Comparison of ENCODE assay signal across 17 mouse cellular contexts in the genomic region with DNA sequence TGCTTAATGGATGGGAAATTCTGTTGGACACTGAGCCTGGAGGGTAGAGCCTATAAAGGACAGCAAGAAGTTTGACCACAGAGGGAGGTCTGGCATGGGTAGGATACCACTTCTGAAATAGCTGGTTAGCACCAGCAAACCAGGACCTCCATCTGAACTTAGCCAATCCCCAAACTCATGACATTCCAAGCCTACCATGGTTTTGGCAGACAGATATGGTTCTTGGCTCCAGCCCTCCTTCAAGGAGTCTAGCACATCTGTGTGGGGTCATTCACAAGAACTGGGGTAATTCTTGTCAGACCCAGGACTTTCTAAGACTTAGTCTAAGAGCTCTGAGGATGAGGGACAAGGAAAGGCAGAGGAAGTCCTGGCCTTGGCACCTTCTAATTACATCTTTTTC.
DNase-seq lines count a peak whose midpoint lies in the region; ATAC-seq lines count a peak whose summit lies in the region.
"Had no signal": no experiment of that assay in that cellular context is flagged by ENCODE, and none has a peak within 500 bp of the region (broad histone marks: within the 10 kb centered on the region; RNA-seq: fewer than 3 reads in every experiment).

No protein-coding gene starts in this region.

- H3K9ac ChIP-seq in heart, embryonic 12.5 days: no peak overlapping the region
- H3K9ac ChIP-seq in kidney, embryonic 15.5 days: no peak overlapping the region
- no peak overlapping the region for H3K9ac ChIP-seq in neural tube, embryonic 15.5 days (replicated peaks)
- H3K9ac ChIP-seq: heart, embryonic 13.5 days; liver, embryonic 12.5 days; neural tube, embryonic 12.5 days; stomach, embryonic 15.5 days had no signal

- DNase-seq in heart, adult 11 months: peak; percentile 90
- no peak for DNase-seq in kidney, adult 8-10 months
- peak; percentile 18 for DNase-seq in 3134 (ENCODE audit: extremely low read depth, insufficient read length, low spot score)
- no peak for DNase-seq in layer of hippocampus, postnatal 14 days (ENCODE audit: low spot score in 2 of 2)
- DNase-seq: B cell, adult 2 months; kidney, postnatal 25 days; lung, postnatal 14 days; thymus, postnatal 14 days had no signal

- no peak overlapping the region for H3K27ac ChIP-seq in heart, embryonic 12.5 days (ENCODE audit: poor library complexity, severe bottlenecking)
- peak overlapping the region; percentile 70 for H3K27ac ChIP-seq in kidney, embryonic 15.5 days
- peak overlapping the region; percentile 52 for H3K27ac ChIP-seq in neural tube, embryonic 15.5 days (replicated peaks)
- H3K27ac ChIP-seq: heart, embryonic 13.5 days; liver, embryonic 12.5 days; neural tube, embryonic 12.5 days had no signal

- no peaks in the 10 kb centered on the region for H3K36me3 ChIP-seq in heart, embryonic 12.5 days
- no peaks in the 10 kb centered on the region for H3K36me3 ChIP-seq in kidney, embryonic 15.5 days
- H3K36me3 ChIP-seq in neural tube, embryonic 15.5 days: no peaks in the 10 kb centered on the region
- H3K36me3 ChIP-seq: heart, embryonic 13.5 days; liver, embryonic 12.5 days; neural tube, embryonic 12.5 days; stomach, embryonic 15.5 days had no signal

- H3K27me3 ChIP-seq in heart, embryonic 12.5 days (replicated peaks): no peaks in the 10 kb centered on the region
- no peaks in the 10 kb centered on the region for H3K27me3 ChIP-seq in kidney, embryonic 15.5 days
- H3K27me3 ChIP-seq in neural tube, embryonic 15.5 days (replicated peaks): no peaks in the 10 kb centered on the region
- H3K27me3 ChIP-seq: heart, embryonic 13.5 days; liver, embryonic 12.5 days; neural tube, embryonic 12.5 days; stomach, embryonic 15.5 days had no signal

- H3K9me3 ChIP-seq in heart, embryonic 12.5 days (replicated peaks): no peaks in the 10 kb centered on the region
- no peaks in the 10 kb centered on the region for H3K9me3 ChIP-seq in kidney, embryonic 15.5 days (replicated peaks)
- no peaks in the 10 kb centered on the region for H3K9me3 ChIP-seq in neural tube, embryonic 15.5 days (replicated peaks)
- H3K9me3 ChIP-seq: heart, embryonic 13.5 days; liver, embryonic 12.5 days; neural tube, embryonic 12.5 days; stomach, embryonic 15.5 days had no signal

- H3K4me3 ChIP-seq in heart, embryonic 12.5 days: no peak overlapping the region
- no peak overlapping the region for H3K4me3 ChIP-seq in kidney, embryonic 15.5 days (replicated peaks)
- no peak overlapping the region for H3K4me3 ChIP-seq in neural tube, embryonic 15.5 days (replicated peaks)
- H3K4me3 ChIP-seq: heart, embryonic 13.5 days; liver, embryonic 12.5 days; neural tube, embryonic 12.5 days; stomach, embryonic 15.5 days had no signal

- no peak overlapping the region for H3K4me2 ChIP-seq in heart, embryonic 12.5 days
- H3K4me2 ChIP-seq in kidney, embryonic 15.5 days: no peak overlapping the region
- H3K4me2 ChIP-seq in neural tube, embryonic 15.5 days: no peak overlapping the region
- H3K4me2 ChIP-seq: heart, embryonic 13.5 days; liver, embryonic 12.5 days; midbrain, embryonic 11.5 days; neural tube, embryonic 12.5 days; stomach, embryonic 15.5 days had no signal

- no peak for ATAC-seq in heart, embryonic 12.5 days (ENCODE audit: insufficient number of reproducible peaks, low FRiP score)
- no peak for ATAC-seq in kidney, embryonic 15.5 days (replicated peaks; ENCODE audit: low FRiP score)
- ATAC-seq in neural tube, embryonic 15.5 days (ENCODE audit: low FRiP score): no peak
- no peak for ATAC-seq in CD4-positive, CD25-positive, alpha-beta regulatory T cell, adult 4 months
- ATAC-seq: liver, embryonic 12.5 days had no signal

- peaks cover 8% of the 10 kb centered on the region; the same call in 1 of the 2 replicates for H3K4me1 ChIP-seq in heart, embryonic 12.5 days (replicated peaks)
- H3K4me1 ChIP-seq in kidney, embryonic 15.5 days: peaks cover 56% of the 10 kb centered on the region
- H3K4me1 ChIP-seq in neural tube, embryonic 15.5 days: peaks cover 13% of the 10 kb centered on the region
- H3K4me1 ChIP-seq: liver, embryonic 12.5 days; neural tube, embryonic 12.5 days had no signal

Comparison
In these comparisons a context has a peak if more than half of its experiments do, and no peak if none do; other contexts are left out.
1. DNase-seq: peak in heart, adult 11 months (single experiment) and 3134 (single experiment); none in kidney, adult 8-10 months (0 of 2) and layer of hippocampus, postnatal 14 days (0 of 2).